In genomic region chr17:28021911-28022310, GRCm38 (mm10) we compare ENCODE assay signal across 11 mouse cellular contexts. TPM values are rescaled to one million over a fixed set of nuclear protein-coding genes. Genes with fewer than 3 reads are reported as not detected.
DNase-seq lines count a peak whose midpoint lies in the region; ATAC-seq and TF ChIP-seq lines count a peak whose summit lies in the region.
"Had no signal": no experiment of that assay in that cellular context is flagged by ENCODE, and none has a peak within 500 bp of the region (broad histone marks: within the 10 kb centered on the region; RNA-seq: fewer than 3 reads in every experiment).

No protein-coding gene starts in this region.

- no peak overlapping the region for H3K4me2 ChIP-seq in midbrain, embryonic 13.5 days (replicated peaks)
- no peak overlapping the region for H3K4me2 ChIP-seq in midbrain, embryonic 16.5 days (ENCODE audit: low read length)
- no peak overlapping the region for H3K4me2 ChIP-seq in kidney, embryonic 14.5 days (replicated peaks; ENCODE audit: low read depth, low read length)
- no peak overlapping the region for H3K4me2 ChIP-seq in stomach, postnatal 0 days (replicated peaks; ENCODE audit: low read depth)

- H3K27ac ChIP-seq in gastrocnemius, adult 2 months, result peak overlapping the region; percentile 76
- H3K27ac ChIP-seq in midbrain, embryonic 13.5 days, result 0 out of 2 replicates have a peak overlapping the region, but pooled peaks have one; percentile 5
- H3K27ac ChIP-seq in midbrain, embryonic 16.5 days (ENCODE audit: low read length), result no peak overlapping the region; the same call in 1 of the 2 replicates
- H3K27ac ChIP-seq in kidney, embryonic 14.5 days (ENCODE audit: low read depth, low read length), result peak overlapping the region; percentile 61
- peak overlapping the region; percentile 79 for H3K27ac ChIP-seq in stomach, postnatal 0 days (replicated peaks)

- intact Hi-C loops in gastrocnemius, adult 2 months (cut with DNase I), result no loop called here

- H3K9me3 ChIP-seq in midbrain, embryonic 13.5 days, result no peaks in the 10 kb centered on the region
- H3K9me3 ChIP-seq in midbrain, embryonic 16.5 days (replicated peaks; ENCODE audit: control insufficient read depth, low read length, poor library complexity, severe bottlenecking), result no peaks in the 10 kb centered on the region
- no peaks in the 10 kb centered on the region for H3K9me3 ChIP-seq in kidney, embryonic 14.5 days (ENCODE audit: control insufficient read depth, low read length)
- H3K9me3 ChIP-seq in stomach, postnatal 0 days (ENCODE audit: control insufficient read depth, low read length), result no peaks in the 10 kb centered on the region

- no peak for ATAC-seq in midbrain, embryonic 13.5 days
- no peak for ATAC-seq in midbrain, embryonic 16.5 days
- ATAC-seq in kidney, embryonic 14.5 days (ENCODE audit: low FRiP score, low TSS enrichment), result no peak
- ATAC-seq in stomach, postnatal 0 days (ENCODE audit: low FRiP score, low TSS enrichment), result no peak
- no peak for ATAC-seq in megakaryocyte, adult 5-6 weeks (ENCODE audit: poor library complexity, severe bottlenecking)

- no peak overlapping the region for H3K4me3 ChIP-seq in gastrocnemius, adult 2 months
- no peak overlapping the region for H3K4me3 ChIP-seq in midbrain, embryonic 13.5 days (replicated peaks)
- H3K4me3 ChIP-seq in midbrain, embryonic 16.5 days (ENCODE audit: low read depth, low read length), result no peak overlapping the region
- H3K4me3 ChIP-seq in kidney, embryonic 14.5 days (ENCODE audit: low read length), result no peak overlapping the region
- no peak overlapping the region for H3K4me3 ChIP-seq in stomach, postnatal 0 days (ENCODE audit: low read depth, low read length)

- WGBS in midbrain, embryonic 13.5 days, result 59% methylated on average over 10 of the region's 10 CpGs
- 57% methylated on average over 10 of the region's 10 CpGs for WGBS in midbrain, embryonic 16.5 days
- WGBS in kidney, embryonic 14.5 days, result 65% methylated on average over 10 of the region's 10 CpGs
- WGBS in stomach, postnatal 0 days, result 48% methylated on average over 10 of the region's 10 CpGs

- no peaks in the 10 kb centered on the region for H3K36me3 ChIP-seq in midbrain, embryonic 13.5 days
- no peaks in the 10 kb centered on the region for H3K36me3 ChIP-seq in midbrain, embryonic 16.5 days (ENCODE audit: control insufficient read depth, insufficient read depth, low read length)
- no peaks in the 10 kb centered on the region for H3K36me3 ChIP-seq in kidney, embryonic 14.5 days (ENCODE audit: control insufficient read depth, insufficient read depth, low read length)
- H3K36me3 ChIP-seq in stomach, postnatal 0 days (ENCODE audit: control insufficient read depth, insufficient read depth, low read length), result no peaks in the 10 kb centered on the region

- TF ChIP-seq CTCF in gastrocnemius, adult 2 months (IDR thresholded peaks at IDR 0.05), result no peak
- TF ChIP-seq CTCF in stomach, postnatal 0 days (IDR thresholded peaks at IDR 0.05; ENCODE audit: low read depth), result no peak

- TF ChIP-seq EP300 in stomach, postnatal 0 days (optimal IDR thresholded peaks at IDR 0.05), result no peak

- 0 out of 2 replicates have a peak overlapping the region, but pooled peaks have one; percentile 17 for H3K9ac ChIP-seq in midbrain, embryonic 13.5 days (replicated peaks)
- no peak overlapping the region for H3K9ac ChIP-seq in midbrain, embryonic 16.5 days (ENCODE audit: low read depth, low read length)
- no peak overlapping the region for H3K9ac ChIP-seq in kidney, embryonic 14.5 days (ENCODE audit: low read depth, low read length)
- H3K9ac ChIP-seq in stomach, postnatal 0 days (ENCODE audit: low read length), result no peak overlapping the region

- H3K27me3 ChIP-seq in midbrain, embryonic 13.5 days, result no peaks in the 10 kb centered on the region
- H3K27me3 ChIP-seq in midbrain, embryonic 16.5 days (ENCODE audit: control insufficient read depth, insufficient read depth, low read depth, low read length), result no peaks in the 10 kb centered on the region
- H3K27me3 ChIP-seq in kidney, embryonic 14.5 days (ENCODE audit: control insufficient read depth, insufficient read depth, low read length), result no peaks in the 10 kb centered on the region
- H3K27me3 ChIP-seq in stomach, postnatal 0 days (ENCODE audit: control insufficient read depth, insufficient read depth, low read length), result no peaks in the 10 kb centered on the region
- H3K27me3 ChIP-seq: Patski had no signal

- peaks cover 69% of the 10 kb centered on the region for H3K4me1 ChIP-seq in midbrain, embryonic 13.5 days (replicated peaks)
- peaks cover 39% of the 10 kb centered on the region for H3K4me1 ChIP-seq in midbrain, embryonic 16.5 days (ENCODE audit: control insufficient read depth, insufficient read depth, low read length)
- H3K4me1 ChIP-seq in kidney, embryonic 14.5 days (ENCODE audit: control insufficient read depth, insufficient read depth, low read length), result peaks cover 38% of the 10 kb centered on the region
- H3K4me1 ChIP-seq in stomach, postnatal 0 days (replicated peaks; ENCODE audit: control insufficient read depth, insufficient read depth), result peaks cover 21% of the 10 kb centered on the region

- DNase-seq in gastrocnemius, adult 2 months, result peak; percentile 56
- no peak for DNase-seq in gastrocnemius, postnatal 25 days
- DNase-seq in stomach, postnatal 0 days (ENCODE audit: low spot score), result no peak
- no peak for DNase-seq in urinary bladder, adult 2 months (ENCODE audit: low spot score)
- DNase-seq: B cell, adult 2 months; lung, postnatal 10 days had no signal

RNA-seq across cellular contexts. Expression of gene Tcp11, which starts 58.5 kb away (rescaled TPM):
- total RNA-seq in gastrocnemius, adult 2 months (2021), result not detected
- total RNA-seq in gastrocnemius, postnatal 25 days (2021), result not detected
- 1.6 and 2.0 TPM in 2 replicates for polyA plus RNA-seq in midbrain, embryonic 13.5 days (2015; fragmentation: Nextera tagmentation; extraction: Ambion mirVana)
- polyA plus RNA-seq in midbrain, embryonic 16.5 days (2015; fragmentation: Nextera tagmentation; extraction: Ambion mirVana), result 2.0 TPM in 2 replicates
- polyA plus RNA-seq in kidney, embryonic 14.5 days (2014; fragmentation: Nextera tagmentation; extraction: Ambion mirVana), result 4.9 and 5.8 TPM in 2 replicates
- 1.1 and 1.7 TPM in 2 replicates for polyA plus RNA-seq in stomach, postnatal 0 days (2015; fragmentation: Nextera tagmentation; extraction: Ambion mirVana)
- 0.11 and 1.1 TPM in 2 replicates for total RNA-seq in megakaryocyte, adult 5-6 weeks (2015)
- 0.66 TPM in 1 of 2 replicates, not detected in the other for total RNA-seq in megakaryocyte, adult 5-6 weeks (2017)
- polyA plus RNA-seq in urinary bladder, adult 2 months (2012; rRNA removed), result 0.19 and 0.43 TPM in 2 replicates
